ENCODE assay signal across 9 mouse cellular contexts in genomic region chr3:96065754-96066375, GRCm38 (mm10). TPM values are rescaled to one million over a fixed set of nuclear protein-coding genes. Genes with fewer than 3 reads are reported as not detected.
DNase-seq lines count a peak whose midpoint lies in the region; ATAC-seq and TF ChIP-seq lines count a peak whose summit lies in the region.
"Had no signal": no experiment of that assay in that cellular context is flagged by ENCODE, and none has a peak within 500 bp of the region (broad histone marks: within the 10 kb centered on the region; RNA-seq: fewer than 3 reads in every experiment).

No protein-coding gene starts in this region.

- intact Hi-C loops in heart, postnatal 25 days (cut with DNase I) = loop anchor here (1.0 to 5.0 kb wide), 3 partner anchors 36 to 146 kb away; partner anchors contain the start of gene Otud7b

- TF ChIP-seq EP300 in liver, postnatal 0 days (IDR thresholded peaks at IDR 0.05; ENCODE audit: low read depth) = no peak

- no peaks in the 10 kb centered on the region for H3K9me3 ChIP-seq in forebrain, embryonic 14.5 days (replicated peaks; ENCODE audit: control insufficient read depth, low read length)
- no peaks in the 10 kb centered on the region for H3K9me3 ChIP-seq in liver, postnatal 0 days (ENCODE audit: low read length)
- H3K9me3 ChIP-seq: neural tube, embryonic 12.5 days had no signal

- DNase-seq in heart, adult 11 months = peak; percentile 94
- DNase-seq in heart, postnatal 25 days (ENCODE audit: low spot score) = no peak
- DNase-seq in c-Kit-positive CD71-positive TER-119-negative erythroid progenitor cells, embryonic 14.5 days (ENCODE audit: low read depth) = peak; percentile 65
- DNase-seq in forebrain, embryonic 14.5 days (ENCODE audit: low spot score) = peak; percentile 83
- DNase-seq in heart, postnatal 4 days = peak; percentile 67
- peak; percentile 90 for DNase-seq in layer of hippocampus, adult 11-12 months (ENCODE audit: low spot score)
- DNase-seq in liver, postnatal 0 days = peak; percentile 47
- DNase-seq in right cerebral cortex, postnatal 10 days (ENCODE audit: low spot score in 2 of 2) = peak; percentile 77 to 80

- no peak for ATAC-seq in forebrain, embryonic 14.5 days
- no peak for ATAC-seq in liver, postnatal 0 days

- H3K4me3 ChIP-seq in forebrain, embryonic 14.5 days (ENCODE audit: low read depth, low read length) = no peak overlapping the region
- no peak overlapping the region for H3K4me3 ChIP-seq in liver, postnatal 0 days (ENCODE audit: low read depth, low read length)
- H3K4me3 ChIP-seq: neural tube, embryonic 12.5 days had no signal

- no peak overlapping the region for H3K9ac ChIP-seq in forebrain, embryonic 14.5 days (ENCODE audit: low read length)
- H3K9ac ChIP-seq in liver, postnatal 0 days (replicated peaks) = no peak overlapping the region
- H3K9ac ChIP-seq: neural tube, embryonic 12.5 days had no signal

- no peak overlapping the region for H3K27ac ChIP-seq in forebrain, embryonic 14.5 days (ENCODE audit: low read depth, low read length)
- H3K27ac ChIP-seq in liver, postnatal 0 days (ENCODE audit: low read depth) = no peak overlapping the region
- H3K27ac ChIP-seq: neural tube, embryonic 12.5 days had no signal

- H3K36me3 ChIP-seq in forebrain, embryonic 14.5 days (ENCODE audit: control insufficient read depth, insufficient read depth, low read length) = no peaks in the 10 kb centered on the region
- no peaks in the 10 kb centered on the region for H3K36me3 ChIP-seq in liver, postnatal 0 days (replicated peaks; ENCODE audit: insufficient read depth, low read length)
- H3K36me3 ChIP-seq: neural tube, embryonic 12.5 days had no signal

- no peaks in the 10 kb centered on the region for H3K27me3 ChIP-seq in forebrain, embryonic 14.5 days (replicated peaks; ENCODE audit: control insufficient read depth, insufficient read depth, low read length)
- no peaks in the 10 kb centered on the region for H3K27me3 ChIP-seq in liver, postnatal 0 days (ENCODE audit: insufficient read depth, low read length)
- H3K27me3 ChIP-seq: neural tube, embryonic 12.5 days had no signal

- H3K4me1 ChIP-seq in forebrain, embryonic 14.5 days (ENCODE audit: control insufficient read depth, insufficient read depth, low read length) = no peaks in the 10 kb centered on the region
- no peaks in the 10 kb centered on the region for H3K4me1 ChIP-seq in liver, postnatal 0 days (ENCODE audit: insufficient read depth)
- H3K4me1 ChIP-seq: neural tube, embryonic 12.5 days had no signal

- peak; percentile 69 for TF ChIP-seq CTCF in liver, postnatal 0 days (IDR thresholded peaks at IDR 0.05; ENCODE audit: low read depth)

- H3K4me2 ChIP-seq in forebrain, embryonic 14.5 days (ENCODE audit: low read length) = no peak overlapping the region; the same call in 1 of the 2 replicates
- H3K4me2 ChIP-seq in liver, postnatal 0 days (ENCODE audit: low read depth, low read length) = 0 out of 2 replicates have a peak overlapping the region, but pooled peaks have one; percentile 13
- H3K4me2 ChIP-seq: neural tube, embryonic 12.5 days had no signal

- WGBS in forebrain, embryonic 14.5 days = 48% methylated on average over 20 of the region's 20 CpGs
- WGBS in liver, postnatal 0 days (ENCODE audit: insufficient replicate concordance) = 42% methylated on average over 20 of the region's 20 CpGs

RNA-seq across cellular contexts. Expression of gene Vps45, which starts 7.6 kb away (rescaled TPM):
- total RNA-seq in heart, postnatal 25 days (2021) = 10 to 100 TPM; 20.5 to 26.0 TPM
- 48.3 and 54.8 TPM in 2 replicates for polyA plus RNA-seq in forebrain, embryonic 14.5 days (2014; fragmentation: Nextera tagmentation; extraction: Ambion mirVana)
- 10 to 100 TPM; 33.7 to 34.5 TPM for total RNA-seq in heart, postnatal 4 days (2021)
- polyA plus RNA-seq in liver, postnatal 0 days (2015; fragmentation: Nextera tagmentation; extraction: Ambion mirVana) = 11.3 and 12.5 TPM in 2 replicates

RNA-seq across cellular contexts. Expression of gene Otud7b, which starts 38.5 kb away (rescaled TPM):
- 10 to 100 TPM; 52.2 to 54.5 TPM for total RNA-seq in heart, postnatal 25 days (2021)
- polyA plus RNA-seq in forebrain, embryonic 14.5 days (2014; fragmentation: Nextera tagmentation; extraction: Ambion mirVana) = 4.0 and 4.4 TPM in 2 replicates
- 10 to 100 TPM; 45.7 to 47.4 TPM for total RNA-seq in heart, postnatal 4 days (2021)
- 7.4 and 7.9 TPM in 2 replicates for polyA plus RNA-seq in liver, postnatal 0 days (2015; fragmentation: Nextera tagmentation; extraction: Ambion mirVana)
